Mouse (Mus musculus) MEL (cell line): ENCODE data around the gene Pparg.

Source experiments
- E2F4 ChIP-seq: IDR thresholded peaks from 2 replicates; pipeline ENCODE4 v1.6.1; 2011; ENCODE audit warnings: low read depth, low read length, improper control_type of control experiment, borderline replicate concordance
- POLR2A ChIP-seq, 2 experiments: IDR thresholded peaks; 2 replicates each; pipeline ENCODE4 v1.6.1; 2011 to 2012; ENCODE audit warnings: low read length in 2 of 2, mild to moderate bottlenecking in 2 of 2, control low read depth in 1 of 2, improper control_type of control experiment in 1 of 2, low read depth in 1 of 2, moderate library complexity in 1 of 2; ENCODE audit not compliant: control insufficient read depth in 1 of 2, insufficient read depth in 1 of 2, poor library complexity in 1 of 2

GRCm38 (mm10) chr6:115318811-115319210 lies 41.9 kb upstream of the Pparg start:
- no peak for TF ChIP-seq E2F4
- no peak for TF ChIP-seq POLR2A (IDR thresholded peaks at IDR 0.05; ENCODE audit: control insufficient read depth in 1 of 2, insufficient read depth in 1 of 2, low read depth in 1 of 2, low read length in 2 of 2, poor library complexity in 1 of 2)
